Mouse (Mus musculus) v-Abl transformed pro-B cells (cell line): ENCODE data around the gene Batf2.

Experiments
- in situ Hi-C, 2 experiments: fragments of 400-800 bp; cut with MboI; formaldehyde crosslinking; loops; one replicate each; pipeline ENCODE4 v1.15.1; 2025; ENCODE audit not compliant: unreplicated experiment in 2 of 2

The Batf2 gene

DNA sequence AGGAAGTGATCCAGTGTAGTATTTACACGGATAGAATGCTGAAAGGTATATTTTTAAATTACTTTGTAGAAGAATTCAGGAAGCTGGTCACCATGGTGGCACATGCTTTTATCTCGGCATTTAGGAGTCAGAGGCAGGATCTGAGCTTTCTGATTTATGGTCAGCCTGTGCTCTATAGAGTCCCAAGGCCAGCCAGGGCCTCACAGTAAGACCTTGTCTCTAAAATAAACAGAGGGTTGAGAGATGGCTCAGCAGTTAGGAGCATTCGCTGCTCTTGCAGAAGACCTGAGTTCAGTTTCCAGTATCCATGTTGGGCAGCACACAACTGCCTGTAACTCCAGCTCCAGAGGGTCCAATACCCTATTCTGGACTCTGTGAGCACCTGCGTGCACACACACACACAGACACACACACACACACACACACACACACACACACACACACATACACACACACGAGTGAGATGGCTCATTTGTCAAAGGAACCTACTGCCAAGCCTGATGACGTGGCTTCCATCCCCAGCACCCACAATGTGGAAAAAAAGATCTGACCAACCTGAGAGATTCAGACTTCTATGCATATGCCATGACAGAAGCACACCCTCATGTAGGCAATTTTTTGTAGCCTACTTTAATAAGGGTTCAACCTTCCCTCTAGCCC, 75.4 kb downstream of the Batf2 start:
- in situ Hi-C loops = no loop called here

DNA sequence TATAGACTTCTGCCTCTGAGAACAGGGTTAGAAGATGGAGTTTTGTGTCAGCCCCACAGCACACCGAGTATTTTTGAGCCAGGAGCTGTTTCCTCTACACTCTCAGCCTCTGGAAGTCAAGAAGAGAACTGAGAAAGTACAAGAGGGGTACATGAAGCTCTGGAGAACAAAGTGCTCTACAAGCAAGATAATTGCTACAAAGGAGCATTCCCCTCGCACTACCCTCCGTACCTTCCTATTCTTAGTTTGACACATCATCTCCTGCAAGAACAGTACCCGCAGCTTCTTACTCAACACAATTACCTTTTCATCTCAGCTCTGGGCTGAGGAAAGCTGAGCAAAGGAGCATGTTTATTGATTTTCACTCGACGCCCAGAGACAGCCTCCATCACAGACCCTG, 77.8 kb downstream of the Batf2 start:
- in situ Hi-C loops = no loop called here
